Mouse (Mus musculus) spleen, adult 2 months (tissue): ENCODE results near the gene Cerk.

Experiments used
- CTCF ChIP-seq: fragments of 200-500 bp; IDR thresholded peaks from 2 replicates; pipeline ENCODE4 v1.5.1; 2011; ENCODE audit warnings: mild to moderate bottlenecking, inconsistent platforms; ENCODE audit not compliant: insufficient read depth, insufficient read length, insufficient replicate concordance; ENCODE audit errors: extremely low read depth
- POLR2A ChIP-seq: fragments of 200-500 bp; IDR thresholded peaks from 2 replicates; pipeline ENCODE4 v1.6.1; 2011; ENCODE audit warnings: low read depth, low read length, inconsistent platforms

DNA sequence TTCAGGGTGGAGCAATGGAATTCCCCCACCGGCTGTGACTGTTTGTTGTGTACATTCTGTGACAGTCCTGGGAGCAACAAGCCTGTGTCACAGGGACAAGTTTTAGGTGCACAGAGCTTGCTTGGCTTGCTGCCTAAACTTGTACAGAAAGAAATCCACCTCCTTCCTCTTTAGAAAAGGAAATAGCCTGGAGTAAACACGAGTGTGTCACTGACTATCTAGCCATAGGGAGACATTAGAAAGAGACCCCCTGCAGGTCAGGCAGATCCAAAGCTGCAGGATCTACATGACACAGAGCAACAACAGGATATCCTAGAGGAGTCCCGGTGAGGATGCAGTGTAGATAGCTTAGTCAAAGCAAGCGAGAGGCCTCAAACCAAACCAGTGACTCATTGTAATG is 15.2 kb upstream of the Cerk start:
- TF ChIP-seq CTCF (no peak), POLR2A (no peak)
